Mouse (Mus musculus): ENCODE results near the gene Natd1. TPM values are rescaled to one million over a fixed set of nuclear protein-coding genes. Genes with fewer than 3 reads are reported as not detected.

The Natd1 gene
- polyA plus RNA-seq, 1 experiment from 2014 or later, result 14.8 TPM

DNA sequence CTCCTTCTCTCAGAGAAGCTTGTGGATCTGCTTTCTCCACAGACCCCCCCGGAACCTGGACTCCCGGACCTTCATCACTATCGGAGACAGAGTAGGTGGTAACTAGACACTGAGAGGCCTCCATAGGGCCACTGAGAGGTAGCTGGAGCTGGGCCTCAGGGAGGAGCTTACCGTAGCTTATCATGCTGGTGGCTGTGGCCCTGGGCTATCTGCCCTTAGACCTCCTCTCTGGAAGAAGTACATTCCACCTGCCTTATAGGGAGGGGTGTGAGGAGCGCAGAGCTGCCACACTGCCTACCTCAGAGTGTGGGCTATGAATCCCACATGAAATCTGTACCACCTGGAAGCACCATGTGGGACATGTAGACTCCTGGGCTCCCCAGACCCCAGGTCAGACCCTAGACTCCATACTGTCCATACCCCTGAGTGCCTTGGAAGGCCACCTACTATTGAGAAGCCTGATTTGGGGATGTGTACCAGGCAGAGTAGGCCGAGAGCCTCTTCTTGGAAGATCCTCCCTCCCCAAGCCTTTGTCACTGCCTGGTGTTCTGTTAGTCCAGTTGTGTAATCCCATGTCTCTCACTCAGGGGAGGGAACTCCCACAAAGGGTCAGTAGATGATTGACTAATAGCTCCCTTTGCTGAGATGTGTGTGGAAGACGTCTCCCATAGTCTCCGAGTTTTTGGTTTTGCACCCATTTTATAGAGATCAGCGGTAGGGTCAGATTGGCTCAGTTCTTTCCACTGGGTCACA is 27.9 kb upstream of the Natd1 start:
- peak; percentile 89 for ATAC-seq (ENCODE audit: insufficient read depth)
- WGBS (ENCODE audit: insufficient replicate concordance), result 44% methylated on average over 9 of the region's 9 CpGs
- Histone ChIP-seq H3K9ac (peak overlapping the region; percentile 45), H3K9me3 (replicated peaks) (no peaks in the 10 kb centered on the region), H3K4me2 (peak overlapping the region; percentile 74), H3K4me3 (replicated peaks) (peak overlapping the region; percentile 44), H3K27ac (replicated peaks) (peak overlapping the region; percentile 87), H3K36me3 (replicated peaks) (peaks cover 89% of the 10 kb centered on the region), H3K4me1 (replicated peaks) (peaks cover 66% of the 10 kb centered on the region), H3K27me3 (no peaks in the 10 kb centered on the region)

DNA sequence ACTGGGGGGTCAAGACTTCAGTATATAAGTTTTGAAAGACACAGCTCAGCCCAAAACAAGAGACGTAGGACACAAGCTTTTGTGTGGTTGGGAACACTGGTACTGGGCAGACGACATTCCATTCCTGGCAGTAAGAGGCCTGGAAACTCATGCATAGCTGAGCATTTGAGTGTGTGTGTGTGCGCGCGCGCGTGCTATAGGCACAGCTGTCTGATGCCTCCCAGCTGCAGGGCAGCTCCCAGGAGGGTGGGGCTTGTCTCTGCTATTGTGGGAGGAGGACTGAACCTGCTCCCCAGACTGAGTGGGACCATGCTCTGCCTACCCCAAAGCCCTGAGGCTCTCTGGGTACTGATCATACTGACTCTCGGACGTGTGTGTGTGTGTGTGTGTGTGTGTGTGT is 26.8 kb upstream of the Natd1 start:
- peak overlapping the region; percentile 74 for H3K4me2 ChIP-seq
- H3K36me3 ChIP-seq (replicated peaks), result peaks cover 89% of the 10 kb centered on the region
- peak overlapping the region; percentile 45 for H3K9ac ChIP-seq
- ATAC-seq (ENCODE audit: insufficient read depth), result peak; percentile 61
- WGBS (ENCODE audit: insufficient replicate concordance), result 64% methylated on average over 9 of the region's 9 CpGs
- H3K4me1 ChIP-seq (replicated peaks), result peaks cover 77% of the 10 kb centered on the region
- H3K9me3 ChIP-seq (replicated peaks), result no peaks in the 10 kb centered on the region
- peak overlapping the region; percentile 87 for H3K27ac ChIP-seq (replicated peaks)
- H3K4me3 ChIP-seq (replicated peaks), result peak overlapping the region; percentile 44
- no peaks in the 10 kb centered on the region for H3K27me3 ChIP-seq

DNA sequence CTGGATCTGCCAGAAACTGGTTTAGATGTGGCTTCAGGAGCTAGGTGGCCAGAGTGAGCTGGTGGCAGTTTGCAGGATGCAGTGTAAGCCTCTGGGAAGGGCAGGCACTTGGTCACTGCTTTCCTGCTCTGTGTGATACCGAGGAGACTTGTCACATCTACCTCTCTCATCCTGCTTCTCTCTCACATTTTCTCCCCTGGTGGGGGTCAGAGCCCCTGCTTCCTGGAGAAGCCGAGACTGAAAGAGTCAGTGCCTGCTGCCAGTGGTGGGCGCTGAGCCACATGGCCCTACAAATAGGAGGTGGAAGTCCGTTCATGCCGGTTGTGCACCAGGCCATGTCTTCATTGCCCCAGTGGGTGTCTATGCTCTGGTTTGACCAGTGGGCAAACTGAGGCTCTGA is 26.0 kb upstream of the Natd1 start:
- 0 out of 2 replicates have a peak overlapping the region, but pooled peaks have one; percentile 74 for H3K4me2 ChIP-seq
- no peak overlapping the region for H3K4me3 ChIP-seq (replicated peaks)
- peaks cover 86% of the 10 kb centered on the region for H3K4me1 ChIP-seq (replicated peaks)
- H3K9ac ChIP-seq, result no peak overlapping the region
- ATAC-seq (ENCODE audit: insufficient read depth), result no peak
- peak overlapping the region; percentile 51; the same call in 1 of the 2 replicates for H3K27ac ChIP-seq (replicated peaks)
- 89% methylated on average over 5 of the region's 5 CpGs for WGBS (ENCODE audit: insufficient replicate concordance)
- peaks cover 80% of the 10 kb centered on the region for H3K36me3 ChIP-seq (replicated peaks)
- no peaks in the 10 kb centered on the region for H3K27me3 ChIP-seq
- no peaks in the 10 kb centered on the region for H3K9me3 ChIP-seq (replicated peaks)

DNA sequence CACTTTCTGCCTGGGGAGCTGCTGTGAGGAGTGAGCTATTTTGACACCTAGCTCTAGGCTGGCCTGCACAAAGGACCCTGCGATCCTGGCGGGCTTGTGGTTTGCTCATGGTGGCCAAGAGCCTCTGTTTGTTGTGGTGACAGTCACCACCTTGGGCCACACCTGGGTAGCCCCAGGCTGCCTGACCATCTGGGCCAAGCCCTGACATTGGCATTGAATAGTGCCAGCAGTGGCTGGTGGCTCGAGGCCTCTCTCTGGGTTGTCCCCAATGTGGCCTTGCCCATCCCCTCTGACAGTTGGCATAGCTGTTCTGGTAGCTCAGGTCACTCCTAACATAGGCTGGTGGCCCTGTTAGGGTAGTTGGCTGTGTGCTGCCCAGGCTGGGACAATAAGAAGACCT is 24.9 kb upstream of the Natd1 start:
- H3K27me3 ChIP-seq, result no peaks in the 10 kb centered on the region
- no peak overlapping the region for H3K4me3 ChIP-seq (replicated peaks)
- peak overlapping the region; percentile 51 for H3K27ac ChIP-seq (replicated peaks)
- no peaks in the 10 kb centered on the region for H3K9me3 ChIP-seq (replicated peaks)
- 74% methylated on average over 3 of the region's 3 CpGs for WGBS (ENCODE audit: insufficient replicate concordance)
- ATAC-seq (ENCODE audit: insufficient read depth), result no peak
- no peak overlapping the region for H3K9ac ChIP-seq
- H3K36me3 ChIP-seq (replicated peaks), result peaks cover 70% of the 10 kb centered on the region
- H3K4me1 ChIP-seq (replicated peaks), result peaks cover 95% of the 10 kb centered on the region
- H3K4me2 ChIP-seq, result no peak overlapping the region

DNA sequence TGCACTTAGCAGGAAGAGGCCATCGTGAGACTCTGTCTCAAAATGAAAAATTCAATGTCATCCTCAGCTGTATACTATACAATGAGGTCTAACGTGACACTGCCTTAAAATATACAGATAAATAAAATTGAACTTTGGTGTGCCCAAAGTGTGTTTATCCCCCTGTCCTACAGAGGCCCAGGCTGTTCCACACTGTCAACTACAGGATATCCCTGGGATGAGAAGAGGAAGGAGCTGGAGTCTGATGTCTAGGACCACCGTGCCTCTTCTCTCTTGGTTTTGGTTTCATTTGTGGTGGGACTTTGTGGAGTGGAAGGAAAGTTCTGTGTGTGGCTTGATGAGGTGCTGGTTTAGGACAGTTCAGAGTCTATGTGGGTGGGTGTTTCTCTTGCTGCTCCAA is 23.1 kb upstream of the Natd1 start:
- no peak overlapping the region for H3K9ac ChIP-seq
- no peak for ATAC-seq (ENCODE audit: insufficient read depth)

DNA sequence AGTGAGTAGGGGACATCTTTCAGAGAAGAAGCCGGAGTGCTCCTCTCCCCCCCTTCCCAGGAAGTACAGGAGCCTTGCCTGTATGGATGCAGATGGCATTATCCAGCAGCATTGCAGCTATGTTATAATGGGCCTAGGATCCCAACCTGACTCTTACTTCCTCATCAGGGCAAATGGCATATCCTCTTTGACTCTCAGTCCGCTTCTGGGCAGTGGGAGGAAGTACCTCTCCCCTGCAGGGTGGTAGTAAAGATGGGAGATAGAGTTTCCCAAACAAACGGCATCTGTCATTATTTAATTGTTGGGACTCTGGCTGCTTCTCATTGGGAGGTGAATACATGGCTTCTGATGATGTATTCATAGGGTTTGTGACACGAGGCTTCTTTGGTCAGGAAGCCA is 21.4 kb upstream of the Natd1 start:
- ATAC-seq (ENCODE audit: insufficient read depth), result no peak
- no peaks in the 10 kb centered on the region for H3K9me3 ChIP-seq (replicated peaks)
- peak overlapping the region; percentile 53 for H3K4me3 ChIP-seq (replicated peaks)
- H3K36me3 ChIP-seq (replicated peaks), result peaks cover 46% of the 10 kb centered on the region
- H3K4me1 ChIP-seq (replicated peaks), result peaks cover 88% of the 10 kb centered on the region
- H3K27ac ChIP-seq (replicated peaks), result peak overlapping the region; percentile 98
- 40% methylated on average over 4 of the region's 4 CpGs for WGBS (ENCODE audit: insufficient replicate concordance)
- no peaks in the 10 kb centered on the region for H3K27me3 ChIP-seq
- H3K9ac ChIP-seq, result peak overlapping the region; percentile 57
- peak overlapping the region; percentile 83 for H3K4me2 ChIP-seq

More for the DNA sequence above, 23.1 kb upstream of the Natd1 start:
- Histone ChIP-seq H3K27ac (replicated peaks) (peak overlapping the region; percentile 98; the same call in 1 of the 2 replicates), H3K4me3 (replicated peaks) (no peak overlapping the region), H3K27me3 (no peaks in the 10 kb centered on the region), H3K9me3 (replicated peaks) (no peaks in the 10 kb centered on the region), H3K4me1 (replicated peaks) (peaks cover 99% of the 10 kb centered on the region), H3K36me3 (replicated peaks) (peaks cover 56% of the 10 kb centered on the region), H3K4me2 (no peak overlapping the region)
- whole genome bisulfite sequencing (ENCODE audit: insufficient replicate concordance), result 49% methylated on average over 3 of the region's 3 CpGs

DNA sequence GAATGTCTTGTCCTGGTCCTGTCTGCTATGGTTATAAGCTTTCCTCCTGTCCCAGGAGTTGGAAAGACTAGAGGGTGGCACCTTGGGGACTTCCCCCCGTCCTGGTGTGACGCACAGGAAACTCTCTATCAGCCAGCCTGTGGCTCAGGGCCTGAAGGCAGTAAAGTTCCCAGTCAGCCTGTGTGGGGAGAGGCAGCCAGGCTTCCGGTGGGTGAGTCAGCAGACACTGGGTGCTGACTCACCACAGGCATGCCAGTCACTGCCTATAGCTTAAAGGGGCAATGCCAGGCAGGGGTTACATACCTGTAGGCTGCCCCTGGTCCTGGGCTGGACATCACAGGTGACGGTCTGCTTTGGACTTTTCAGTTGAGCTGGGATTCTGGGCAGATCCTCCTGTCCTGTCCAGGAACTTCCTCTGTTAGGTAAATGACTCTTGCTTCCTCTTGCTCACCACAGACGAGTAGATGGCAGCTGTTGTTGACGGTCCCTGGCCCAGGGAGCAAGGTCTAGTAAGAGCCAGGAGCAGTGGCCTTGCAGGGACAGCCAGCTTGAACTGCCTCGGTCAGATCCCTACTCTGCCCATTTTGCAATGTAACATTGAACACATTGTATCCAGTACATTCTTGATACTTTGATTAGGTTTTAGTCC is 20.9 kb upstream of the Natd1 start:
- Histone ChIP-seq H3K27me3 (no peaks in the 10 kb centered on the region), H3K9ac (peak overlapping the region; percentile 57), H3K4me2 (peak overlapping the region; percentile 83), H3K27ac (replicated peaks) (peak overlapping the region; percentile 98), H3K36me3 (replicated peaks) (peaks cover 43% of the 10 kb centered on the region), H3K4me1 (replicated peaks) (peaks cover 88% of the 10 kb centered on the region), H3K4me3 (replicated peaks) (peak overlapping the region; percentile 53), H3K9me3 (replicated peaks) (no peaks in the 10 kb centered on the region)
- 12% methylated on average over 7 of the region's 7 CpGs for WGBS (ENCODE audit: insufficient replicate concordance)
- ATAC-seq (ENCODE audit: insufficient read depth), result peak; percentile 77

DNA sequence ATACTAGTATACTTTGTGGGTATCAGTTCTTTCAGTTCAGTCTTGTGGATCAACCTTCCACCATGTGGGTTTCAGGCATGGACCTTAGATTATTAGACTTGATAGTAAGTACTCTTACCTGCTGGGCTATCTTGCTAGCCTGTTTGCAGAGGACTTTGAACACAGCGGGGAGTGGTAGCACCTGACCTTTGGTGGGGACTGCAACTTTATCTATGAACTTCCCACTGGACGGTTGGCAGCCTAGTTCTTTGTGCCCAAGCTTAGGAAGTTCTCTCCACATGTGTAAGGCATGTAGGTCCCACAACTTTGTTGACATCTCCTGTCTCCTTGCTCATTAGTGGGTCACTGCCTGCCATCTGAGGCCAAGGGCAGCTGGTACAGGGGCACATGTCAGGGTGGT is 20.2 kb upstream of the Natd1 start:
- H3K9ac ChIP-seq, result peak overlapping the region; percentile 57
- H3K4me3 ChIP-seq (replicated peaks), result peak overlapping the region; percentile 53
- no peaks in the 10 kb centered on the region for H3K27me3 ChIP-seq
- 26% methylated on average over 2 of the region's 2 CpGs for WGBS (ENCODE audit: insufficient replicate concordance)
- peaks cover 38% of the 10 kb centered on the region for H3K36me3 ChIP-seq (replicated peaks)
- no peaks in the 10 kb centered on the region for H3K9me3 ChIP-seq (replicated peaks)
- peaks cover 86% of the 10 kb centered on the region for H3K4me1 ChIP-seq (replicated peaks)
- H3K27ac ChIP-seq (replicated peaks), result peak overlapping the region; percentile 98
- no peak for ATAC-seq (ENCODE audit: insufficient read depth)
- H3K4me2 ChIP-seq, result peak overlapping the region; percentile 83

DNA sequence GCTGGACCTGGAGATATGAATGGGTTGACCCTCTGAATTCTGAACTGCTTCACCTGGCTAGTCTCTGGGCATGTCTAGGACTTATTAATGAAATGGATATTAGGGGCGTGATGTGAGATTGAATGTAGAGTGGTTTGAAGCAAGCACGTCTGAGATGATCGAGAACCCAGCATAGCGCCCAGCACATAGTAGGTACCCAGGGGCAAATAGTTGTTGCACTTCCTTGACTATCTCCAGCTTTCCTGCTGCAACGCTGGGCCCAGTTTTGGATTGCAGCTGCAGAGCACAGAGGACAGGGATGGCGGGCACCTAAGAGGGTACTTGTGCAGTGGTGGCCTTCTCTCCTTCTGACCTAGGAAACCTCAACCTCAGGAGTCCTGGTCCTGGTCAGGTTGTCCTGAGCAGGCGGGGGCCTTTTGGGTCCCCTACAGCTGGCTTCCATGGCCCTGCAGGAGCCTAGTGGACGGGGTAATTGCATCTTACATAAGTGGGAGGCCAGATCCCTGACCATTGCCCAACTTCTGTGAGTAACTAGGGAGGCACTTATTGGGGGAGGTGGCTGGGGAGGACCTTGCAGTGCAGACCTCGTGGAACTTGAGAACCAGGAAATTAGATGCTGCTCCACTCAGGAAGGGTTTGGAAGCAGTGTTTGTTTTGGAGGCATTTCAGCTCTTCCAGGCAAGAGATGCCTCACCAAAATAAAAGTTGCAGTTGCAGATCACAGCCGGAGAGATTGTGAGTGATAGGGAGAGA is 18.8 kb upstream of the Natd1 start:
- Histone ChIP-seq H3K9me3 (replicated peaks) (no peaks in the 10 kb centered on the region), H3K4me1 (replicated peaks) (peaks cover 77% of the 10 kb centered on the region), H3K9ac (peak overlapping the region; percentile 98), H3K27ac (replicated peaks) (peak overlapping the region; percentile 91), H3K4me2 (peak overlapping the region; percentile 83), H3K36me3 (replicated peaks) (peaks cover 24% of the 10 kb centered on the region), H3K27me3 (no peaks in the 10 kb centered on the region), H3K4me3 (replicated peaks) (peak overlapping the region; percentile 90)
- WGBS (ENCODE audit: insufficient replicate concordance), result 57% methylated on average over 10 of the region's 10 CpGs
- no peak for ATAC-seq (ENCODE audit: insufficient read depth)

DNA sequence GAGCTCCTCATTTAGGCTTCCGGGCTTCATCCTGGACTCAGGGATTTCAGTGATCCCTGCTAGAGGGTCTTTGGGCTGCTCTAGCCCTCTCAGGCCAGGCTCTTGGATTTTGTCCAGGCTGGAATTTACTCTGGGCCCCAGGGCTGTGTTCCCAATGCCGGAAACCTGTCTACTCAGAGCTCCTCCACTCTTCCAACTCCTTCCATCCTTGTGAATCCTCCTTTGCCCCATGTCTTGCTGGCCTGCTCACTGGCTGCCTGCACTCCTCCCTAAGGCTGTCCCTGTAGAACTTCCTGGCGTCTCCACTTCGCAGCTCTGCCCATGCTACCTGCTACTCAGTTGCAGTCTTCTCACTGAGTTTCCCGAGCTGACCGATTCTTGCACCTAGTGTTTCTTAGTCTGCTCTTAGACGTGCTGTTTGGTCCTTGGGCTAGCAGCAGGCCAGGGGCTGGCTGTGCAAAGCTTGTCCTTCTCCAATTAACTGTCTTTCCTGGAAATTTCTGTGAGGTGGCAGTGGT is 18.0 kb upstream of the Natd1 start:
- ATAC-seq (ENCODE audit: insufficient read depth), result no peak
- H3K27me3 ChIP-seq, result no peaks in the 10 kb centered on the region
- H3K4me2 ChIP-seq, result peak overlapping the region; percentile 83
- H3K4me3 ChIP-seq (replicated peaks), result peak overlapping the region; percentile 90
- peak overlapping the region; percentile 91 for H3K27ac ChIP-seq (replicated peaks)
- no peaks in the 10 kb centered on the region for H3K9me3 ChIP-seq (replicated peaks)
- H3K36me3 ChIP-seq (replicated peaks), result peaks cover 16% of the 10 kb centered on the region
- WGBS (ENCODE audit: insufficient replicate concordance), result 2% methylated on average over 7 of the region's 7 CpGs
- H3K9ac ChIP-seq, result peak overlapping the region; percentile 98
- H3K4me1 ChIP-seq (replicated peaks), result peaks cover 72% of the 10 kb centered on the region

All from liver, embryonic 15.5 days (tissue).